Mouse (Mus musculus) C2C12 (cell line): Measurements from ENCODE around the gene March6.

Source experiments
- CEBPB ChIP-seq: IDR thresholded peaks from one replicate; pipeline ENCODE4 v1.6.1; 2011; ENCODE audit warnings: low read depth, mild to moderate bottlenecking, control low read depth, moderate library complexity
- CTCF ChIP-seq: IDR thresholded peaks from one replicate; pipeline ENCODE4 v1.5.1; 2011; ENCODE audit not compliant: control insufficient read depth, insufficient read depth, insufficient read length
- FOSL1 ChIP-seq: IDR thresholded peaks from one replicate; pipeline ENCODE4 v1.8.0; 2011; ENCODE audit warnings: mild to moderate bottlenecking, low read length; ENCODE audit not compliant: poor library complexity, insufficient read depth, severe bottlenecking
- MAX ChIP-seq: IDR thresholded peaks from one replicate; pipeline ENCODE4 v1.6.1; 2011; ENCODE audit warnings: mild to moderate bottlenecking, control low read depth
- MYOD1 ChIP-seq: IDR thresholded peaks from one replicate; pipeline ENCODE4 v1.6.1; 2011; ENCODE audit warnings: low read depth; ENCODE audit not compliant: control insufficient read depth, insufficient read length
- MYOG ChIP-seq: IDR thresholded peaks from one replicate; pipeline ENCODE4 v1.6.1; 2011; ENCODE audit not compliant: control insufficient read depth, insufficient read length; ENCODE audit errors: extremely low read depth
- USF1 ChIP-seq: IDR thresholded peaks from one replicate; pipeline ENCODE4 v1.6.1; 2011; ENCODE audit warnings: low read depth, mild to moderate bottlenecking, control low read depth, moderate library complexity

- TF ChIP-seq MYOG (no peak), CTCF (no peak), USF1 (no peak), MAX (no peak), CEBPB (peak; percentile 37), MYOD1 (peak; percentile 26), FOSL1 (no peak)
Observed at GRCm38 (mm10) chr15:31428571-31428970, 102.3 kb downstream of the March6 start.
